Mouse (Mus musculus) embryonic stem cell, embryonic (primary cell): ENCODE data around the gene Foxp1.

Experiments used
- CTCF ChIA-PET, 4 experiments: fragments of 300-600 bp in 2 of 4; fragments of 350-600 bp in 2 of 4; sonication (Branson Sonifier 250); formaldehyde crosslinking; loops; one replicate each; lab custom pipeline; 2022; ENCODE audit warnings: inconsistent platforms in 2 of 4; lab: Charles Lee
- POLR2A ChIA-PET, 4 experiments: fragments of 300-600 bp in 2 of 4; fragments of 350-600 bp in 2 of 4; sonication (Branson Sonifier 250); formaldehyde crosslinking; loops; one replicate each; lab custom pipeline; 2022; ENCODE audit warnings: antibody characterized with exemption in 4 of 4, inconsistent platforms in 1 of 4; lab: Charles Lee

Gene Foxp1

DNA sequence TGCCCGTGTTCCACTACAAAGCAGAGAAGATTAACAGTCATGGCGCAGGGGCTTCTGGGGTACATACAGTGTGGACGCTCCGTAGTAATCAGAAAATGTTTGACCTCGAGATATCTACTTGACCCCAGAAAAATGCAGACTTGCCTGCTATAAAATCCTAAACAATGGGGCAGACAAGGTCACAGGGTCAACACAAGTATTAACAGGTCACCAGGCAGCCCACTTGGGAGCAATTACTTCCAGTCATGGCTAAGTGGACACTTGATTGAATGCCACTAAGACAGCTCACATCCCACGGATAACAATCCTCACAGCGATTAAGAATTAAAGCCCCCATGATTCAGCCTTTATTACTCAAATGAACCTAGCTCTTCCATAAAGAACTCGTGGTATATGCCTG is 55.4 kb downstream of the Foxp1 start:
- ChIA-PET POLR2A (no interaction called here), CTCF (no interaction called here)

DNA sequence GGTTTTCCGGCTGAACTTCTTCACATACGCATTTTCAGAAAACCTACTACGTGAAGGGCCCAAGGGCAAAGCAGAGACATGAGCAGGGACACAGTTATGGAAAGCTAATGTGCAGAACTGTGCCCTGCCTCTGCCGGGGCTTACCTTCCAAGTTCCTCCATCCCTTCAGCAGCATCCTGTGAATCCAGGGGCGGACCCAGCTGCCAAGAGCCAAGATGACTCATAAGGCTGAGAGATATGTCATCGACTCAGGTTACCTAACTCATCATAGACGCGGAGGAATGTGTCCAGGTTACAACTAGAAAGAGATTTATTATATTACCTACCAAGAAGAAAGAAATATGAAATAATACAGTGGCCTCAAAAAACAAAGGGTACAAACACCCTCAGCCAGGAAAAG is 56.2 kb downstream of the Foxp1 start:
- ChIA-PET POLR2A (no interaction called here), CTCF (no interaction called here)

DNA sequence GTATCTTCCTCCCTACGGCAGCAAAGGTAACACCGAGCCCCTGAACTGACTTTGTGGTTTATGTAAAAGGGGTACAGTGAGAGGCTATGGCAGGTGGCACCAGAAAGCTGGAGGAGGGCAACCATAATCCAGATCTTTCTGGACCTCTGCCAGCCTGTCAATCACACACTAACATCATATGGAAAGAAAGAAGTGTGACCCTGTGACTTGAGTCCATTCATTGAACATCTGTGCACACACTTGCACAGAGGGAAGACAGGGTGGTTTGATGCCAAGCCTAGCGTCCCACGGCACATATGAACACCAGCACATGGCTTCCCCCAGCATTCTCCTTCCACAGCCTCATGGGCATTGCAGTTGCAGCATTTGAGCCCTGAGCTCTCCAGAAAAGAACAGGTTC is 58.1 kb downstream of the Foxp1 start:
- POLR2A ChIA-PET, result interaction anchor here in 2 of 4 experiments (0.6 to 1.3 kb wide), 3 partner anchors 13 to 1882 kb away, joined by 3 to 5 read pairs (median 4); no protein-coding TSS in a partner anchor
- CTCF ChIA-PET, result no interaction called here

DNA sequence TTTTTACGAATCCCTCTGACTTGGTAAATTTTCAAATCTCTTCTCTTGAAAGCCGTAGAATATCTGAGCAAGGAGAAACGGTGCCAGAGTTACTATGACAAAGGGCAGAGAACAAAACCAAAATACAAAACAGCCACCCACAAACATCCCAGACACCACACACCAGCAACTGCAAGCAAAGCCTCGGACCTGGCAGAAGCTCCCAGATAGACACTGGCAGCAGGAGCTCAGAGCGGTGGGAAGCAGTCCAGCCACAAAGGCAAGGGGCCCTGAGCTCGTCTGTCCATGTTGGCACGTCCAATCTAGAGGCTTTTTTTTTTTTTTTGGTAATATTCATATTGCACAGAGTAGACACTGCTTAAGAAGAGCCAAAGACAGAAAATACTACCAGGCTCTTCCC is 58.6 kb downstream of the Foxp1 start:
- POLR2A ChIA-PET, result interaction anchor here in 2 of 4 experiments (0.6 to 1.3 kb wide), 4 partner anchors 12 to 1882 kb away, joined by 3 to 5 read pairs (median 4); no protein-coding TSS in a partner anchor
- CTCF ChIA-PET, result interaction anchor here in 1 of 4 experiments (0.7 kb wide), 1 partner anchor 484 kb away, joined by 7 read pairs; no protein-coding TSS in a partner anchor

DNA sequence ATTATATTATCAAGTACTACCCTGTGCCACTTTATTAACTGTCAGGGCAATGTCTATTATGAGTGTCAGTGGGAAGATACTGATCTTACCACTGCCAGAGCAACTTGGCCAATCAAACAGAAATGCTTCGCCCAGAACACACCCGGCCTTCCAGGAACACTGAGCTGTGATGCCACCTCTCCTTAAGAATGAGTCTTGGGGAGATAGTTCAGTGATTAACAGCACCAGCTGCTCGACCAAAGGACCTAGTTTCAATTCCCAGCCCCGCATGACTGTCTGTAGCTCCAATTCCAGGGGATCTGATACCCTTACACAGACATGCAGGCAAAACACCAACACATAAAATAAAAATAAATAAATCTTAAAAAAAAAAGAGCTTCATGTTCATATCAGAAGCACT is 63.7 kb downstream of the Foxp1 start:
- ChIA-PET CTCF (interaction anchor here in 1 of 4 experiments (0.6 kb wide), 1 partner anchor 487 kb away, joined by 3 read pairs; no protein-coding TSS in a partner anchor), POLR2A (no interaction called here)

DNA sequence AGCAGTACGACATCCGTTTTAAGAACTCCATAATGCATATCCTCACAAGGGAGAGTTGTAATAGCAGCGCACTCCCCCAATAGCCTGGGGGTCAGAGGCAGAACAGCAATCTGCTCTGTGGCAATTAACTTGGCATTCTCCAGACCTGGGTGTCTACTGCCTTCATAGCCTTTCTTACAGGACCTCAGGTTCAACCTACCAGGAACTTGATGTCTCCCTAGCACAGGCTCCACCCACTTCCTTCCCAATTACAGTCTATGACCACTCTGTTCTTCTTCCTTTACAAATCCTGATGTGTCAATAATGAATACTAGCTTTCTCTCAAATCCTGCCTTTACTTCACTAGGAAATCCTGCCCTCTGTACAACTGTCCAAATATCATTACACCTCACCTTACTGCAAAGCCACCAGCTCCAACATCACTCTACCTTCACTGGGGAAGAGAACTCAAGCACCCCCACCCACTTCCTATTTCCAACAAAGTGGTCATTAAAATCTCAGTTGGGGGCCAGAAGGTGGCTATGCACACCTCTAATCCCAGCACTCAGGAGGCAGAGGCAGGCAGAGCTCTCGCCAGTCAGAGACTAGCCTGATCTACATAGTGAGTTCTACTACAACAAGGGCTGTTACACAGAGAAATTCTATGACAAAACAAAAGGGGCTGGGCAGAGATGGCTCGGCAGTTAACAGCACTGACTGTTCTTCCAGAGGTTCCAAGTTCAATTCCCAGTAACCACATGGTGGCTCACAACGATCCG is 68.6 kb downstream of the Foxp1 start:
- POLR2A ChIA-PET, result interaction anchor here in 2 of 4 experiments (0.5 to 0.6 kb wide), 2 partner anchors 9 to 240 kb away, joined by 3 read pairs; no protein-coding TSS in a partner anchor
- CTCF ChIA-PET, result interaction anchor here in 2 of 4 experiments (0.9 to 1.6 kb wide), 2 partner anchors 72 to 421 kb away, joined by 3 to 4 read pairs; no protein-coding TSS in a partner anchor

DNA sequence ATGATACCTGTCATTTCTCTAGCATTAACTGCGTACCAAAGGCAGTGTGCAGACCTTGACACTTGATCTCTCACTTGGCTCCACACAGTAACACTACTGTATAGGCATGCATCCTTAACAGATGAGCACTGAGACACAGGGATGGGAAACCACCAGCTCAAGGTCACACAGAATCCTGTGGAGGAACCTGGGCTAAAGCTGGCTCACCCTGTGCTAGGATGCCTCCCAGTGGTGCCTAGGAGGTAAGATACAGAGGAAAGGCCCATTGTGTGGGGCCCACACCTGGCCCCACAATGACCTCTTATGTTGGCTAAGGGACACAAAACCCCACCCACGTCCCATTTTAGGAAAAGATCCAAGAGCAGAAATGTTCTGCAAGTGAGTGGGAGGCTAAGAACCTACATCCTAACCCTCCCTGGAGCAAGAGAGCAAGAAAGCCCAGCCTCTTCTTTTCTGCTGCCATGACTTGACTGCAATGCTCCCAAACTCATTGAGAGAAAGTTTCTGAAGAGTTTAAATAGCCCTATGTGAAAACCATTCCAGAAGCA is 69.8 kb downstream of the Foxp1 start:
- ChIA-PET CTCF (interaction anchor here in 1 of 4 experiments (1.6 kb wide), 1 partner anchor 420 kb away, joined by 4 read pairs; no protein-coding TSS in a partner anchor), POLR2A (interaction anchor here in 1 of 4 experiments (1.2 kb wide), 1 partner anchor 11 kb away, joined by 3 read pairs; no protein-coding TSS in a partner anchor)

DNA sequence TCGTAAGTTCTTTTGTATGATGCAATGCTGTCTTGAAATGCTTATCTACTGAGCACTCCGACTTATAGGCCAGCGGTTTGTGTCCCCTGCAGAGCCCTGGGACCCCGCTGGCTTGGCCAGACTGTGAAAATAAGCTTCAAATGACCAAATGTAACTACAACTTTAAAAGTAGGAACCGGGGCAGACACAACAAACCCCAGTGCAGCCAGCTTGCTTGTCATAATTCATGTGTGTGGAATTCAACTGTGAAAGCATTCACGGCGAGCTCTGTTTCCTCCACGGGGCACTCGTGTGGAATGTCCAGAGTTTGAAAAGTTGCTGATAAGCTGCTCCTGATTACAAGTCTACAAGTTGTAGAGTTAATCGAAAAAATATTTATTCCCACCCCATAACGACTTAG is 71.0 kb downstream of the Foxp1 start:
- CTCF ChIA-PET, result interaction anchor here in 2 of 4 experiments (0.7 to 1.0 kb wide), 2 partner anchors 209 to 1346 kb away, joined by 3 read pairs; no protein-coding TSS in a partner anchor
- POLR2A ChIA-PET, result interaction anchor here in 1 of 4 experiments (1.2 kb wide), 1 partner anchor 12 kb away, joined by 3 read pairs; no protein-coding TSS in a partner anchor

DNA sequence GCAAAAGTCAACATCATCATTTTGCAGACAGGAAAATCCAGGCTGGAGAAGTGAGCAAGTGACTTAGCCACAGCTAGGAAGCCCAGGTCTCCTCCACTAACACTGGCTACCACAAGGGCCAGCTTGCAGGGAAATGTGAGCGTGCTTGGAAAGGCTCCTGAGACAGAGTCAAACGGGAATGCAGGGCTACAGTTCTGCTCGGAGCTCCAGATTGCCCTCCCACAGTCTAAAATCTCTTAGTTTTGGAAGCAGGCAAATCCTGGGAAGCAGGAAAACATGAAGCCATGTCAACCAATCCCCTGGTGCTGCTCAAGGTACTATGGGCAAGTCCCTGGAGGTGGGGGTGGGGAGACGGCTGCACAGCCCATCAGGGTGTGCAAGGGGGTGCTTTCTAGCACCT is 75.1 kb downstream of the Foxp1 start:
- ChIA-PET CTCF (interaction anchor here in 1 of 4 experiments (0.7 kb wide), 1 partner anchor 418 kb away, joined by 4 read pairs; no protein-coding TSS in a partner anchor), POLR2A (no interaction called here)

DNA sequence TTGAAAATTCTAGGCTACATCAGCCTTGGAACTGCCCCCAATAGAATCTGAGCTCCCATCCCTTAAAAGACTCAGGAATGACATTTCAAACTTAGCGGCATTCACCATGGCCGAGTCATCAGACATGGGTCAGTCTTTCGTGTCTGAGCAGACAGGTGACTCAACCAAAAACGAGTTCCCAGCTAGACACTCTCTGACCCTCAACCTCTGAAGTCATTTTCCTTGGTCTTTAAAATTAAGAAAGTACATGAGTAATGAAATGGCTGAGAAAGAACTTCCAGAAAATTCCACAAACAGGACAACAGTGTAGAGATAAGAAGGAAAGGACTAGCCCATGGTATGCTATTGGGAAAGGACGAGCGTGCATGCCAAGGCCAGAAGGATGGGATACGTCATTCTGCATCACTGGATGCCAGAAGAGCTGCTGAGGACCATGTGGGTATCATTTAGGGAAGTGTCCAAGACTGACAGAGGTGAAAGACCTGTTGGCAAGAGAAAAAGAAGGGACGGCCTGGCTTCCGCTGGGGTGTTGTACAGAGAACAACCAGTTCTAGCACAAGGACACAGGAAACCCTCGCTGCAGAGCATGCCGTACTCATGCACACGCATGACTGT is 75.6 kb downstream of the Foxp1 start:
- ChIA-PET CTCF (interaction anchor here in 1 of 4 experiments (0.7 kb wide), 1 partner anchor 419 kb away, joined by 4 read pairs; no protein-coding TSS in a partner anchor), POLR2A (no interaction called here)

DNA sequence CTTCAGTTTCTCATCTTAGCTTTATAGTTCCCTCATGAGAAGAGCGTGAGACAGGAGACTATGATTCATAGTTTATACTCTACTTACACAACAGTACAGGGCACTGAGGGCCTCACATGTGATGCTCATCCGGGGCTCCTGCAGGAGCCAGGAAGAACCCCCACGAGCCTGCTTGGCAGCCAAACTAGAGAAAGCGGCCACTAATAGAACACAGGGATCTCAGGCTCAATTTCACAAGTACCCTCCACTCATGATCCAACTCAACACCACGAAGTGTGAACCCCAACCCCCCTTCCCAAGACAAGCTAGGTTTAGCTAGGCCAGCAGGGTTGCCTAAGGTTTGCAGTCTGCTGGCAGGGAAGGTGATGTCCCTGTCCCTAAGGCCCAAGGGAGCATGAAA is 79.1 kb downstream of the Foxp1 start:
- CTCF ChIA-PET, result no interaction called here
- POLR2A ChIA-PET, result no interaction called here

DNA sequence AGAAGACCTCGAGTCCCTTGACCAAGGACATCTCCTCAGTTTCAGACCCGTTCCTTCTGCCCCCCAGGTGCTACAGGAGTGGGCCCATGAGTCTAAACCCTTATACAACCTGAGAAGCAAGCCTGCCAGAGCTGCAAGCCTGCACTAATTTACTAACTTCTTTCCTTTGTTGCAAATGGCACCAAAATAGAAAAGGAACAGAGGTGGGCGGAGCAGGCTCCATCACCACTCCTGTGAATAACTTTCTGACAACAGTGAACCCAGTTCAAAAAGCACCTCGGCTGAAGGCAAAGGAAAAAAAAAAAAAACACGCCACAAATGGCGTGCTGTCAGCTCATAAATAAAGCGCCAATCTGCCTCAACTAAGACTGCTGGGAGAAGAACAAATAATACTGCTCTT is 81.4 kb downstream of the Foxp1 start:
- POLR2A ChIA-PET, result no interaction called here
- CTCF ChIA-PET, result no interaction called here

DNA sequence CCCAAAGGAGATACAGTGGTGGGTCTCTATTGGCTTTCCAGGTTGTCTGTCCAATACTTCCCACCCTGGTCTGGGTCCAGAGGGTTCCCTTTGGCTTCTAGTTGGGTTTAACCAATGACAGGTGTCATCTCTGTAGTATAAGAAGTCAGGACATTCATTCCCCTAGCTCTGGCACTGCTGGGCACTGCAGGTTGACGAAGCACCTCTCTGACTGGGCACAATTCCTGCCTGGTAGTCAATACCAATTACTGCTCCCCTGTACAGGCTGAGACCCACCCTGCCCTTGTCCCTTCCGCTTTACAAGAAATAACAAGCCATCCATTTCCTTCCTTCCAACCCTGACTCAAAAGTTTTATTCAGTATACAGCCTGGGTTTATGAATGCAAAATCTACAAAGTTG is 81.9 kb downstream of the Foxp1 start:
- ChIA-PET POLR2A (no interaction called here), CTCF (interaction anchor here in 1 of 4 experiments (0.5 kb wide), 1 partner anchor 83 kb away, joined by 9 read pairs; no protein-coding TSS in a partner anchor)

DNA sequence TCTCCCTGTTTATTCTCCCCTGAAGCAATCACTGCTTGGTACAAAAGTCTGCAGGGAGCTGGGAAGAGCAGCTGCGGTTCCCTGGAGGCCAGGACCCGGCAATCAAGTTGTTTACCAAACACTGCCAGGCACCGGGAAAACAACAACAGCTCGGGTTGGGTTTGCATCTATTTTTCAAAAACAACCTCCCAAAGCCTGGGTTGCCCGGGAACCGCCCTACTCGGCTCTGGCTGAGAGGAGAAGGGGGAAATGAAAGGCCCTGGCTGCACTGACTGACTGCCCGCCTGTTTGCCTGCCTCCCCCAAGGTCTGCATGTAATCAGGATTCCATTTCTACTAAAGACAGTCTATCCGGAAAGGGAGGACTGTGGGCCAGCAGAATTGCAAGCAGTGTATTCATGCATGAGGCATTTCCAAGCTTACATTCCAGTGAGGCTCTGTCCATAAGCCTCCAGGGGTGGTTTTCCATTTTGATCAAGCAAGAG is 82.6 kb downstream of the Foxp1 start:
- POLR2A ChIA-PET, result interaction anchor here in 1 of 4 experiments (0.9 kb wide), 1 partner anchor 477 kb away, joined by 3 read pairs; no protein-coding TSS in a partner anchor
- CTCF ChIA-PET, result interaction anchor here in 1 of 4 experiments (0.5 to 0.7 kb wide), 3 partner anchors 27 to 154 kb away, joined by 3 to 9 read pairs (median 4); no protein-coding TSS in a partner anchor

DNA sequence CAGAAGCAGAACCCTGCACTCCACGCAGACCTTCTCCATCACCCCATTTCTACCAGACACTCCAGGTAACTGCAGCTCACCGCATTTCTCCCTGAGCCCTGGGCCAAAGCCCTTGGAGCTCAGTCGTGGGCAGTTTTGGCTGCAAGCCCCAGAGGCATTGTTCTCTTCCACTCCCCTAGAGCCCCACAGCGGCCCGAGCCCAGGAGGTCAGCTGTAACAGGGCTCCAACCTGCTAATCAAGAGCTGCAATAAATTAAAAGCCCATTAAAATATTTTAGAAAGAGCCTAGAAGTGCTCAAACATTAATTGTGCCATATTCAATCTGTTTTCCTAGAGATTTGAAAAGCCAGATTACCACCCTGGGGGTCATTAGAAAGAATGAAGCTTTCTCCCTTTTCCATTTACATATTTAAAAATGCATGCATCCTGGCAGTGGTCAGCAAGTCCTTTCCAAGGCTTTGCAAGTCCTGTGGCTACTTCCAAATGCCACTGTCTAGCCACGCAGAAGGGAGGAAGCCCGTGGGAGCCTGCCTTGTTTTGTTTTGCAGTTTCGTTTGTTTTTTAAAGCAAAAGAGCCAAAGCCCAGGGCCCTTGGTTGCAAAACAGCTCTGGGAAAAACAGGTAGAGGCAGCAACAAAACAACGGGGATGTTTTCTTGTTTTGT is 83.2 kb downstream of the Foxp1 start:
- CTCF ChIA-PET, result interaction anchor here in 1 of 4 experiments (0.6 to 0.7 kb wide), 2 partner anchors 27 to 155 kb away, joined by 3 to 4 read pairs; no protein-coding TSS in a partner anchor
- POLR2A ChIA-PET, result interaction anchor here in 1 of 4 experiments (0.9 kb wide), 1 partner anchor 476 kb away, joined by 3 read pairs; no protein-coding TSS in a partner anchor

DNA sequence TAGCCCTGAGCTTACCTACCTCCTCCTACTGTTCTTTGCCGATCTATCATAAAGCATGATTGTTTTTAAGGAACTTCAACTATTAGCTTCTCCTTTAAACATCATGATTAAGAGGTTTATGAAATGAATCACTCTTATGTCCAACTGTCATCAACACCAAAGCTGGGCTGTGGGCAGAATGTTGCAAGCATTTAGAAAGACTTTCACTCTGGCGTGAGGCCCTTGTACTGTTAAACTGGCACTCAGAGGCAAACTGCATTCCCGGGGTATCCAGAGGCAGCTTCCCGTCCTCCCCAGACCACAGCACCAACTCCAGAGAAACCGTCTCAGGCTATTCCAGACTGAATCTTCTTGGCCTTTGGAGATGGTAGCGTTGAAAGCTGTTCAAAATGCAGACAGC is 86.2 kb downstream of the Foxp1 start:
- CTCF ChIA-PET, result no interaction called here
- POLR2A ChIA-PET, result interaction anchor here in 1 of 4 experiments (0.6 kb wide), 1 partner anchor 257 kb away, joined by 4 read pairs; no protein-coding TSS in a partner anchor

DNA sequence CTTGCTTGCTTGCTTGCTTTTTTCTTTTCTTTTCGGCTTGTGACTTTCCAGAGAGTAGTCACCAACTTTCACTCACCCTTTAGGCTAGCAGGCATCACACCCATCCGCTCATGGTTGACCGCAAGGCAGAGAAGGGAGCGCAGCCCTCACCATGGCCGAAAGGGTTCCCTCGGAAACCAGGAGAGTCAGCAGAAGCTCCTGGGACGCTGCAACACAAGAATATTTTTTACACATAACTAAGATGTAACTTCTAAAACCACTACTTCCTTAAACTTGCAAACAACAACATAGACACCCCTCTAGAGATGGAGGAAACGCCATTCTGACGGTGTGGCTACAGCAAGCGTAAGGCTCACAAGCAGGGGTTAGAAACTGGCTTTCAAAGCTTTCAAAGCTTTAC is 87.4 kb downstream of the Foxp1 start:
- ChIA-PET POLR2A (no interaction called here), CTCF (no interaction called here)

DNA sequence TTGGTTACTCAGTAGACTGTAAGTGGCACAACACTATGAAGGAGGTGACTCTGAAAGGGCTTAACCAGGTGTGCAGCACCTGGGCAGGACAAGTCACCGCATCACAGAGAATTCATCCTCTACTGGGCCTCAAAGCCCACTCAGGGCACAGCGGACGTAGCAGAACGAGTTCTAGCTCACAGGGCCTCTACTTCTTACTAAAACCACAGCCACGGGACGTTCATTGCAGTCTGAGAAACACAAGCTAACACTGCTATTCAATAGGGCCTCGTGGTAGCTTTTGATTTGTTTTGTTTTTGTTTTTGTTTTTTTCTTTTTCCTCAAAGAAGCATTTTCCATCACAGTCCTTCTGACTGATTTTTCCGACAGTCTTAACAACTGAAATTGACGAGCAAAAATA is 89.5 kb downstream of the Foxp1 start:
- ChIA-PET CTCF (interaction anchor here in 1 of 4 experiments (0.6 kb wide), 1 partner anchor 57 kb away, joined by 3 read pairs; no protein-coding TSS in a partner anchor), POLR2A (interaction anchor here in 1 of 4 experiments (0.5 kb wide), 1 partner anchor 170 kb away, joined by 4 read pairs; no protein-coding TSS in a partner anchor)
